Mouse (Mus musculus): Measurements from ENCODE around the gene Cgref1. TPM values are rescaled to one million over a fixed set of nuclear protein-coding genes. Genes with fewer than 3 reads are reported as not detected.

Gene Cgref1
- total RNA-seq, 1 experiment, result 14.7 TPM

- in situ Hi-C loops (cut with MboI; ENCODE audit: low sequenced_read_pairs in 2 of 2, unreplicated experiment in 2 of 2), result no loop called here
- Histone ChIP-seq H3K4me3 (ENCODE audit: insufficient read depth in 1 of 2, low read depth in 1 of 2, low read length in 2 of 2, poor library complexity in 1 of 2, severe bottlenecking in 1 of 2) (peak overlapping the region; percentile 74 to 78), H3K27ac (ENCODE audit: insufficient read depth, low read depth, low read length, poor library complexity, severe bottlenecking) (peak overlapping the region; percentile 96), H3K9ac (ENCODE audit: insufficient read depth, low read depth, low read length, poor library complexity, severe bottlenecking) (peak overlapping the region; percentile 97), H3K4me1 (ENCODE audit: control insufficient read depth in 2 of 2, insufficient read depth in 2 of 2, low read length in 2 of 2, poor library complexity in 1 of 2) (peaks cover 2 to 5% of the 10 kb centered on the region in 2 experiments; a peak in 2 of 4 replicates), H3K9me3 (ENCODE audit: control insufficient read depth, insufficient read depth, low read depth, low read length) (no peaks in the 10 kb centered on the region), H3K36me3 (ENCODE audit: control insufficient read depth, insufficient read depth, low read length, poor library complexity, severe bottlenecking) (peaks cover 29% of the 10 kb centered on the region)
- peak; percentile 69 for DNase-seq (ENCODE audit: low read depth, low spot score)
- TF ChIP-seq CHD2 (IDR thresholded peaks at IDR 0.05; ENCODE audit: low read depth, low read length) (no peak), HCFC1 (IDR thresholded peaks at IDR 0.05; ENCODE audit: borderline replicate concordance, insufficient read depth, low read length) (no peak), ZNF384 (IDR thresholded peaks at IDR 0.05; ENCODE audit: low read depth, low read length) (no peak), ZC3H11A (IDR thresholded peaks at IDR 0.05; ENCODE audit: borderline replicate concordance, low read depth, low read length) (no peak), MAFK (IDR thresholded peaks at IDR 0.05; ENCODE audit: insufficient read depth, low read depth, low read length) (no peak)
Measured at GRCm38 (mm10) chr5:30889088-30889754, 56.2 kb downstream of the Cgref1 start.

GRCm38 (mm10) chr5:30888337-30889087 is 56.9 kb downstream of the Cgref1 start, which contains the start of gene Agbl5:
TSS of gene Agbl5 (plus strand) at chr5:30888694.
- H3K27ac ChIP-seq (ENCODE audit: insufficient read depth, low read depth, low read length, poor library complexity, severe bottlenecking), result peak within 1 kb of the TSS; percentile 96
- TF ChIP-seq CHD2 (IDR thresholded peaks at IDR 0.05; ENCODE audit: low read depth, low read length) (peak; percentile 77), MAFK (IDR thresholded peaks at IDR 0.05; ENCODE audit: insufficient read depth, low read depth, low read length) (peak; percentile 92), ZNF384 (IDR thresholded peaks at IDR 0.05; ENCODE audit: low read depth, low read length) (no peak), ZC3H11A (IDR thresholded peaks at IDR 0.05; ENCODE audit: borderline replicate concordance, low read depth, low read length) (no peak), HCFC1 (IDR thresholded peaks at IDR 0.05; ENCODE audit: borderline replicate concordance, insufficient read depth, low read length) (0 out of 2 replicates have a peak, but pooled peaks have one; percentile 52)
- peaks cover 27% of the 10 kb centered on the region for H3K36me3 ChIP-seq (ENCODE audit: control insufficient read depth, insufficient read depth, low read length, poor library complexity, severe bottlenecking)
- in situ Hi-C loops (cut with MboI; ENCODE audit: low sequenced_read_pairs in 2 of 2, unreplicated experiment in 2 of 2), result no loop called here
- H3K4me1 ChIP-seq (ENCODE audit: control insufficient read depth in 2 of 2, insufficient read depth in 2 of 2, low read length in 2 of 2, poor library complexity in 1 of 2), result peaks cover 2 to 5% of the 10 kb centered on the region in 2 experiments; a peak in 2 of 4 replicates
- DNase-seq (ENCODE audit: low read depth, low spot score), result peak; percentile 87
- no peaks in the 10 kb centered on the region for H3K9me3 ChIP-seq (ENCODE audit: control insufficient read depth, insufficient read depth, low read depth, low read length)
- peak within 1 kb of the TSS; percentile 97 for H3K9ac ChIP-seq (ENCODE audit: insufficient read depth, low read depth, low read length, poor library complexity, severe bottlenecking)
- H3K4me3 ChIP-seq (ENCODE audit: insufficient read depth in 1 of 2, low read depth in 1 of 2, low read length in 2 of 2, poor library complexity in 1 of 2, severe bottlenecking in 1 of 2), result peak within 1 kb of the TSS; percentile 74 to 78

- Histone ChIP-seq H3K27ac (ENCODE audit: insufficient read depth, low read depth, low read length, poor library complexity, severe bottlenecking) (peak overlapping the region; percentile 52), H3K4me1 (ENCODE audit: control insufficient read depth in 2 of 2, insufficient read depth in 2 of 2, low read length in 2 of 2, poor library complexity in 1 of 2) (peaks cover 2 to 5% of the 10 kb centered on the region in 2 experiments; a peak in 2 of 4 replicates), H3K36me3 (ENCODE audit: control insufficient read depth, insufficient read depth, low read length, poor library complexity, severe bottlenecking) (peaks cover 21% of the 10 kb centered on the region), H3K9me3 (ENCODE audit: control insufficient read depth, insufficient read depth, low read depth, low read length) (no peaks in the 10 kb centered on the region), H3K9ac (ENCODE audit: insufficient read depth, low read depth, low read length, poor library complexity, severe bottlenecking) (peak overlapping the region; percentile 97), H3K4me3 (ENCODE audit: insufficient read depth in 1 of 2, low read depth in 1 of 2, low read length in 2 of 2, poor library complexity in 1 of 2, severe bottlenecking in 1 of 2) (peak overlapping the region; percentile 74 to 78)
- in situ Hi-C loops (cut with MboI; ENCODE audit: low sequenced_read_pairs in 2 of 2, unreplicated experiment in 2 of 2), result no loop called here
- TF ChIP-seq ZNF384 (IDR thresholded peaks at IDR 0.05; ENCODE audit: low read depth, low read length), result peak; percentile 98
- peak; percentile 92 for TF ChIP-seq MAFK (IDR thresholded peaks at IDR 0.05; ENCODE audit: insufficient read depth, low read depth, low read length)
- no peak; the same call in 1 of the 2 replicates for TF ChIP-seq HCFC1 (IDR thresholded peaks at IDR 0.05; ENCODE audit: borderline replicate concordance, insufficient read depth, low read length)
- no peak for TF ChIP-seq CHD2 (IDR thresholded peaks at IDR 0.05; ENCODE audit: low read depth, low read length)
- peak; percentile 23; the same call in 1 of the 2 replicates for TF ChIP-seq ZC3H11A (IDR thresholded peaks at IDR 0.05; ENCODE audit: borderline replicate concordance, low read depth, low read length)
- peak; percentile 94 for DNase-seq (ENCODE audit: low read depth, low spot score)
Measured at GRCm38 (mm10) chr5:30887858-30888336, 57.5 kb downstream of the Cgref1 start.

- Histone ChIP-seq H3K9me3 (ENCODE audit: control insufficient read depth, insufficient read depth, low read depth, low read length) (no peaks in the 10 kb centered on the region), H3K9ac (ENCODE audit: insufficient read depth, low read depth, low read length, poor library complexity, severe bottlenecking) (peak overlapping the region; percentile 69), H3K4me1 (ENCODE audit: control insufficient read depth in 2 of 2, insufficient read depth in 2 of 2, low read length in 2 of 2, poor library complexity in 1 of 2) (peaks cover 2 to 5% of the 10 kb centered on the region in 2 experiments; a peak in 2 of 4 replicates), H3K27ac (ENCODE audit: insufficient read depth, low read depth, low read length, poor library complexity, severe bottlenecking) (peak overlapping the region; percentile 52), H3K36me3 (ENCODE audit: control insufficient read depth, insufficient read depth, low read length, poor library complexity, severe bottlenecking) (peaks cover 16% of the 10 kb centered on the region), H3K4me3 (ENCODE audit: insufficient read depth in 1 of 2, low read depth in 1 of 2, low read length in 2 of 2, poor library complexity in 1 of 2, severe bottlenecking in 1 of 2) (peak overlapping the region; percentile 74 to 78)
- peak; percentile 91 for DNase-seq (ENCODE audit: low read depth, low spot score)
- no peak; the same call in 1 of the 2 replicates for TF ChIP-seq HCFC1 (IDR thresholded peaks at IDR 0.05; ENCODE audit: borderline replicate concordance, insufficient read depth, low read length)
- peak; percentile 89 for TF ChIP-seq ZNF384 (IDR thresholded peaks at IDR 0.05; ENCODE audit: low read depth, low read length)
- in situ Hi-C loops (cut with MboI; ENCODE audit: low sequenced_read_pairs in 2 of 2, unreplicated experiment in 2 of 2), result no loop called here
Measured at GRCm38 (mm10) chr5:30887331-30887761, 58.0 kb downstream of the Cgref1 start.
